Mouse (Mus musculus) stomach, embryonic 15.5 days (tissue): ENCODE data around the gene Cited1. TPM values are rescaled to one million over a fixed set of nuclear protein-coding genes. Genes with fewer than 3 reads are reported as not detected.
A peak's percentile ranks its signal among the peaks of the same experiment; 100 is the strongest.
"Not testable (repeated sequence)": the region's sequence is repeated elsewhere in the genome, so short reads cannot be mapped to it uniquely, and the experiment has no call there.

Source experiments
- ATAC-seq: fragments of 200-750 bp; cut with Nextera tagmentation; 2 replicates; pipeline ENCODE4 v1.8.0; 2017; ENCODE audit warnings: low read depth, moderate number of reproducible peaks, moderate TSS enrichment; ENCODE audit not compliant: insufficient read depth, low FRiP score
- H3K27ac ChIP-seq: fragments of 300-500 bp; sonication (generic); 2 replicates; pipeline ENCODE4 v1.5.1; 2015; ENCODE audit warnings: mild to moderate bottlenecking, inconsistent platforms
- H3K27me3 ChIP-seq: fragments of 300-500 bp; sonication (generic); replicated peaks from 2 replicates; pipeline ENCODE4 v1.6.1; 2015; ENCODE audit warnings: inconsistent platforms
- H3K36me3 ChIP-seq: fragments of 300-500 bp; sonication (generic); 2 replicates; pipeline ENCODE4 v1.6.1; 2015; ENCODE audit warnings: inconsistent platforms
- H3K4me1 ChIP-seq: fragments of 300-500 bp; sonication (generic); 2 replicates; pipeline ENCODE4 v1.6.1; 2015; ENCODE audit warnings: inconsistent platforms
- H3K4me2 ChIP-seq: fragments of 300-500 bp; sonication (generic); 2 replicates; pipeline ENCODE4 v1.6.1; 2015; ENCODE audit warnings: mild to moderate bottlenecking, inconsistent platforms
- H3K4me3 ChIP-seq: fragments of 300-500 bp; sonication (generic); replicated peaks from 2 replicates; pipeline ENCODE4 v1.5.1; 2015; ENCODE audit warnings: inconsistent platforms
- H3K9ac ChIP-seq: fragments of 300-500 bp; sonication (generic); 2 replicates; pipeline ENCODE4 v1.6.1; 2015; ENCODE audit warnings: inconsistent platforms
- H3K9me3 ChIP-seq: fragments of 300-500 bp; sonication (generic); 2 replicates; pipeline ENCODE4 v1.6.1; 2016; ENCODE audit warnings: inconsistent platforms
- WGBS: fragments of 180-500 bp; shearing (Covaris S2); methylation state at CpG from one replicate; pipeline ENCODE4 v1.1.7; 2015; 5-methylcytosine and 5-hydroxymethylcytosine counted together
- polyA plus RNA-seq: library from polyadenylated mRNA; unstranded; fragments of >200 nt; fragmentation: Nextera tagmentation; extraction: Ambion mirVana; gene quantifications from 2 replicates; pipeline ENCODE4 v1.2.1, GENCODE M21; 2015

The Cited1 gene
- polyA plus RNA-seq, result 10.1 and 12.5 TPM in 2 replicates

GRCm38 (mm10) chrX:102251937-102252860, at the start of gene Cited1:
Gene Cited1, minus strand, starts transcription at chrX:102252181.
- Histone ChIP-seq H3K4me1 (no peaks in the 10 kb centered on the region; the same call in 1 of the 2 replicates), H3K36me3 (no peaks in the 10 kb centered on the region), H3K27me3 (peaks cover 46% of the 10 kb centered on the region), H3K9ac (no peak within 1 kb of the TSS), H3K4me3 (peak within 1 kb of the TSS; percentile 49), H3K9me3 (no peaks in the 10 kb centered on the region), H3K4me2 (peak within 1 kb of the TSS; percentile 90), H3K27ac (no peak within 1 kb of the TSS)
- WGBS, result 14% methylated on average over 44 of the region's 44 CpGs
- peak; percentile 91 for ATAC-seq

GRCm38 (mm10) chrX:102284889-102285288, 32.9 kb upstream of the Cited1 start:
- Histone ChIP-seq H3K36me3 (no peaks in the 10 kb centered on the region), H3K9ac (no peak overlapping the region), H3K9me3 (no peaks in the 10 kb centered on the region), H3K27me3 (no peaks in the 10 kb centered on the region), H3K4me3 (no peak overlapping the region), H3K4me2 (no peak overlapping the region), H3K4me1 (no peaks in the 10 kb centered on the region), H3K27ac (no peak overlapping the region)
- 61% methylated on average over 3 of the region's 3 CpGs for WGBS
- ATAC-seq, result no peak

GRCm38 (mm10) chrX:102262620-102263345, 10.8 kb upstream of the Cited1 start:
- Histone ChIP-seq H3K4me1 (no peaks in the 10 kb centered on the region), H3K27me3 (0 out of 2 replicates have a peak, but pooled peaks cover 12% of the 10 kb centered on the region), H3K4me3 (no peak overlapping the region), H3K36me3 (no peaks in the 10 kb centered on the region), H3K4me2 (no peak overlapping the region), H3K27ac (no peak overlapping the region), H3K9ac (no peak overlapping the region), H3K9me3 (no peaks in the 10 kb centered on the region)
- 86% methylated on average over 14 of the region's 14 CpGs for WGBS
- no peak for ATAC-seq

- Histone ChIP-seq H3K27me3 (0 out of 2 replicates have a peak, but pooled peaks cover 12% of the 10 kb centered on the region), H3K4me3 (no peak overlapping the region), H3K36me3 (no peaks in the 10 kb centered on the region), H3K9me3 (no peaks in the 10 kb centered on the region), H3K4me1 (no peaks in the 10 kb centered on the region), H3K27ac (no peak overlapping the region), H3K4me2 (no peak overlapping the region), H3K9ac (no peak overlapping the region)
- 84% methylated on average over 4 of the region's 4 CpGs for WGBS
- no peak for ATAC-seq
These were observed 7.8 kb upstream of the Cited1 start for GRCm38 (mm10) chrX:102259772-102260171.

- 24% methylated on average over 7 of the region's 7 CpGs for WGBS
- H3K4me1 ChIP-seq, result no peaks in the 10 kb centered on the region; the same call in 1 of the 2 replicates
- no peaks in the 10 kb centered on the region for H3K36me3 ChIP-seq
- H3K9me3 ChIP-seq, result no peaks in the 10 kb centered on the region
- no peak overlapping the region for H3K27ac ChIP-seq
- H3K4me2 ChIP-seq, result peak overlapping the region; percentile 37
- H3K4me3 ChIP-seq, result 0 out of 2 replicates have a peak overlapping the region, but pooled peaks have one; percentile 3
- H3K27me3 ChIP-seq, result peaks cover 40% of the 10 kb centered on the region
- no peak overlapping the region for H3K9ac ChIP-seq
- no peak for ATAC-seq
These were observed 1.9 kb upstream of the Cited1 start for GRCm38 (mm10) chrX:102253892-102254291.

- Histone ChIP-seq H3K36me3 (no peaks in the 10 kb centered on the region), H3K4me3 (peak overlapping the region; percentile 49), H3K27me3 (peaks cover 46% of the 10 kb centered on the region), H3K4me1 (no peaks in the 10 kb centered on the region; the same call in 1 of the 2 replicates), H3K9me3 (no peaks in the 10 kb centered on the region), H3K9ac (no peak overlapping the region), H3K27ac (no peak overlapping the region), H3K4me2 (peak overlapping the region; percentile 90)
- no peak for ATAC-seq
- WGBS, result 19% methylated on average over 65 of the region's 80 CpGs
These were observed 602 bp downstream of the Cited1 start for GRCm38 (mm10) chrX:102251221-102251936.

- no peaks in the 10 kb centered on the region; the same call in 1 of the 2 replicates for H3K4me1 ChIP-seq
- WGBS, result 17% methylated on average over 24 of the region's 24 CpGs
- no peak for ATAC-seq
- H3K36me3 ChIP-seq, result no peaks in the 10 kb centered on the region
- peak overlapping the region; percentile 90 for H3K4me2 ChIP-seq
- peaks cover 46% of the 10 kb centered on the region for H3K27me3 ChIP-seq
- H3K9me3 ChIP-seq, result no peaks in the 10 kb centered on the region
- peak overlapping the region; percentile 49 for H3K4me3 ChIP-seq
- H3K27ac ChIP-seq, result no peak overlapping the region
- no peak overlapping the region for H3K9ac ChIP-seq
These were observed 1.1 kb downstream of the Cited1 start for GRCm38 (mm10) chrX:102250891-102251170.

GRCm38 (mm10) chrX:102250150-102250890, 1.7 kb downstream of the Cited1 start:
- Histone ChIP-seq H3K9me3 (no peaks in the 10 kb centered on the region), H3K4me1 (no peaks in the 10 kb centered on the region; the same call in 1 of the 2 replicates), H3K4me2 (peak overlapping the region; percentile 90), H3K9ac (no peak overlapping the region), H3K27me3 (peaks cover 46% of the 10 kb centered on the region), H3K4me3 (peak overlapping the region; percentile 49), H3K36me3 (no peaks in the 10 kb centered on the region), H3K27ac (no peak overlapping the region)
- WGBS, result 18% methylated on average over 61 of the region's 68 CpGs
- no peak for ATAC-seq

- Histone ChIP-seq H3K27ac (no peak overlapping the region), H3K4me3 (no peak overlapping the region), H3K4me1 (no peaks in the 10 kb centered on the region), H3K9ac (no peak overlapping the region), H3K4me2 (no peak overlapping the region), H3K27me3 (0 out of 2 replicates have a peak, but pooled peaks cover 15% of the 10 kb centered on the region), H3K9me3 (no peaks in the 10 kb centered on the region), H3K36me3 (no peaks in the 10 kb centered on the region)
- no peak for ATAC-seq
- WGBS, result 60% methylated on average over 2 of the region's 2 CpGs
These were observed 7.6 kb downstream of the Cited1 start for GRCm38 (mm10) chrX:102244334-102244733.

GRCm38 (mm10) chrX:102219126-102219525, 32.9 kb downstream of the Cited1 start:
- Histone ChIP-seq H3K9ac (no peak overlapping the region), H3K4me2 (no peak overlapping the region), H3K36me3 (no peaks in the 10 kb centered on the region), H3K27ac (no peak overlapping the region), H3K27me3 (no peaks in the 10 kb centered on the region), H3K4me3 (no peak overlapping the region), H3K9me3 (no peaks in the 10 kb centered on the region), H3K4me1 (no peaks in the 10 kb centered on the region)
- no peak for ATAC-seq
- 13% methylated on average over 1 of the region's 1 CpGs for WGBS

GRCm38 (mm10) chrX:102215356-102215755, 36.6 kb downstream of the Cited1 start:
- H3K4me3 ChIP-seq, H3K9me3 ChIP-seq, H3K4me2 ChIP-seq, ATAC-seq, H3K27me3 ChIP-seq, H3K36me3 ChIP-seq, H3K27ac ChIP-seq, H3K4me1 ChIP-seq, H3K9ac ChIP-seq: not testable (repeated sequence)
- WGBS, result 43% methylated on average over 9 of the region's 9 CpGs
